Mouse (Mus musculus) neural tube, embryonic 13.5 days (tissue): ENCODE measurements around the gene N4bp2l1. TPM values are rescaled to one million over a fixed set of nuclear protein-coding genes. Genes with fewer than 3 reads are reported as not detected.
"Not testable (repeated sequence)": the region's sequence is repeated elsewhere in the genome, so short reads cannot be mapped to it uniquely, and the experiment has no call there.

Experiments
- ATAC-seq: fragments of 200-750 bp; cut with Nextera tagmentation; 2 replicates; pipeline ENCODE4 v1.8.0; 2017; ENCODE audit warnings: low read depth, mild to moderate bottlenecking, moderate TSS enrichment, moderate library complexity
- H3K27ac ChIP-seq: fragments of 300-500 bp; sonication (generic); replicated peaks from 2 replicates; pipeline ENCODE4 v1.5.1; 2015; ENCODE audit warnings: moderate library complexity, mild to moderate bottlenecking, inconsistent platforms
- H3K27me3 ChIP-seq: fragments of 300-500 bp; sonication (generic); 2 replicates; pipeline ENCODE4 v1.6.1; 2015; ENCODE audit warnings: mild to moderate bottlenecking, inconsistent platforms
- H3K36me3 ChIP-seq: fragments of 300-500 bp; sonication (generic); 2 replicates; pipeline ENCODE4 v1.6.1; 2015; ENCODE audit warnings: mild to moderate bottlenecking, inconsistent platforms
- H3K4me1 ChIP-seq: fragments of 300-500 bp; sonication (generic); replicated peaks from 2 replicates; pipeline ENCODE4 v1.6.1; 2015; ENCODE audit warnings: inconsistent platforms
- H3K4me2 ChIP-seq: fragments of 300-500 bp; sonication (generic); 2 replicates; pipeline ENCODE4 v1.6.1; 2015; ENCODE audit warnings: inconsistent platforms, mild to moderate bottlenecking, moderate library complexity
- H3K4me3 ChIP-seq: fragments of 300-500 bp; sonication (generic); 2 replicates; pipeline ENCODE4 v1.5.1; 2015; ENCODE audit warnings: mild to moderate bottlenecking, inconsistent platforms
- H3K9ac ChIP-seq: fragments of 300-500 bp; sonication (generic); 2 replicates; pipeline ENCODE4 v1.6.1; 2015; ENCODE audit warnings: moderate library complexity, mild to moderate bottlenecking, inconsistent platforms
- H3K9me3 ChIP-seq: fragments of 300-500 bp; sonication (generic); 2 replicates; pipeline ENCODE4 v1.6.1; 2016; ENCODE audit warnings: inconsistent platforms
- WGBS: fragments of 180-500 bp; shearing (Covaris S2); methylation state at CpG from one replicate; pipeline ENCODE4 v1.1.7; 2015; 5-methylcytosine and 5-hydroxymethylcytosine counted together
- polyA plus RNA-seq: library from polyadenylated mRNA; unstranded; fragments of >200 nt; fragmentation: Nextera tagmentation; extraction: Ambion mirVana; gene quantifications from 2 replicates; pipeline ENCODE4 v1.2.1, GENCODE M21; 2015

Gene N4bp2l1
- 6.7 and 8.3 TPM in 2 replicates for polyA plus RNA-seq

- Histone ChIP-seq H3K36me3 (peaks cover 3% of the 10 kb centered on the region; the same call in 1 of the 2 replicates), H3K4me3 (no peak within 1 kb of the TSS), H3K4me1 (peaks cover 37% of the 10 kb centered on the region), H3K27me3 (peaks cover 49% of the 10 kb centered on the region), H3K4me2 (no peak within 1 kb of the TSS), H3K9ac (no peak within 1 kb of the TSS), H3K9me3 (no peaks in the 10 kb centered on the region), H3K27ac (no peak within 1 kb of the TSS)
- 91% methylated on average over 7 of the region's 7 CpGs for WGBS
- ATAC-seq = no peak
Observed at GRCm38 (mm10) chr5:150597088-150597487, at the start of gene N4bp2l1. Gene N4bp2l1 (minus strand): TSS chr5:150597188.

GRCm38 (mm10) chr5:150644926-150645325, 47.9 kb upstream of the N4bp2l1 start:
- Histone ChIP-seq H3K27me3 (no peaks in the 10 kb centered on the region), H3K36me3 (peaks cover 62% of the 10 kb centered on the region), H3K4me3 (no peak overlapping the region), H3K9me3 (no peaks in the 10 kb centered on the region), H3K4me2 (no peak overlapping the region), H3K27ac (no peak overlapping the region), H3K4me1 (no peaks in the 10 kb centered on the region), H3K9ac (no peak overlapping the region)
- 99% methylated on average over 4 of the region's 4 CpGs for WGBS
- no peak for ATAC-seq

- not testable (repeated sequence) for H3K27ac ChIP-seq, H3K9ac ChIP-seq, H3K4me2 ChIP-seq, H3K4me3 ChIP-seq, ATAC-seq, H3K4me1 ChIP-seq, H3K27me3 ChIP-seq, H3K9me3 ChIP-seq
- WGBS = 94% methylated on average over 4 of the region's 4 CpGs
- H3K36me3 ChIP-seq = peaks cover 50% of the 10 kb centered on the region
Observed at GRCm38 (mm10) chr5:150643390-150643789, 46.4 kb upstream of the N4bp2l1 start.

GRCm38 (mm10) chr5:150641440-150641839, 44.5 kb upstream of the N4bp2l1 start:
- ATAC-seq = no peak
- H3K36me3 ChIP-seq = peaks cover 48% of the 10 kb centered on the region

GRCm38 (mm10) chr5:150629692-150630091, 32.7 kb upstream of the N4bp2l1 start:
- Histone ChIP-seq H3K9ac (no peak overlapping the region), H3K36me3 (peaks cover 17% of the 10 kb centered on the region), H3K4me3 (no peak overlapping the region), H3K27ac (no peak overlapping the region), H3K9me3 (no peaks in the 10 kb centered on the region), H3K4me1 (no peaks in the 10 kb centered on the region), H3K27me3 (no peaks in the 10 kb centered on the region), H3K4me2 (no peak overlapping the region)
- no peak for ATAC-seq
- WGBS = 86% methylated on average over 2 of the region's 2 CpGs

More at GRCm38 (mm10) chr5:150641440-150641839, 44.5 kb upstream of the N4bp2l1 start:
- H3K4me2 ChIP-seq = no peak overlapping the region
- H3K4me3 ChIP-seq = no peak overlapping the region
- H3K4me1 ChIP-seq = no peaks in the 10 kb centered on the region
- WGBS = 94% methylated on average over 3 of the region's 3 CpGs
- no peaks in the 10 kb centered on the region for H3K9me3 ChIP-seq
- no peak overlapping the region for H3K27ac ChIP-seq
- no peak overlapping the region for H3K9ac ChIP-seq
- H3K27me3 ChIP-seq = no peaks in the 10 kb centered on the region

GRCm38 (mm10) chr5:150629272-150629671, 32.3 kb upstream of the N4bp2l1 start:
- Histone ChIP-seq H3K4me2 (no peak overlapping the region), H3K4me3 (no peak overlapping the region), H3K9ac (no peak overlapping the region), H3K27me3 (no peaks in the 10 kb centered on the region), H3K27ac (no peak overlapping the region), H3K36me3 (peaks cover 20% of the 10 kb centered on the region), H3K9me3 (no peaks in the 10 kb centered on the region), H3K4me1 (no peaks in the 10 kb centered on the region)
- no peak for ATAC-seq
- WGBS = 93% methylated on average over 1 of the region's 1 CpGs

- Histone ChIP-seq H3K4me1 (no peaks in the 10 kb centered on the region), H3K9me3 (no peaks in the 10 kb centered on the region), H3K4me3 (no peak overlapping the region), H3K36me3 (peaks cover 16% of the 10 kb centered on the region; the same call in 1 of the 2 replicates), H3K27ac (no peak overlapping the region), H3K27me3 (no peaks in the 10 kb centered on the region), H3K9ac (no peak overlapping the region), H3K4me2 (no peak overlapping the region)
- no peak for ATAC-seq
- WGBS = 95% methylated on average over 7 of the region's 7 CpGs
Observed at GRCm38 (mm10) chr5:150625528-150625927, 28.5 kb upstream of the N4bp2l1 start.

- peaks cover 12% of the 10 kb centered on the region; the same call in 1 of the 2 replicates for H3K36me3 ChIP-seq
- H3K9me3 ChIP-seq = no peaks in the 10 kb centered on the region
- WGBS = 46% methylated on average over 1 of the region's 1 CpGs
- H3K4me3 ChIP-seq = no peak overlapping the region
- H3K27me3 ChIP-seq = no peaks in the 10 kb centered on the region
- H3K4me1 ChIP-seq = no peaks in the 10 kb centered on the region
- no peak overlapping the region for H3K4me2 ChIP-seq
- ATAC-seq = no peak
- H3K27ac ChIP-seq = no peak overlapping the region
- no peak overlapping the region for H3K9ac ChIP-seq
Observed at GRCm38 (mm10) chr5:150622792-150623191, 25.8 kb upstream of the N4bp2l1 start.

- Histone ChIP-seq H3K4me1 (no peaks in the 10 kb centered on the region), H3K4me3 (no peak overlapping the region), H3K9me3 (no peaks in the 10 kb centered on the region), H3K36me3 (peaks cover 12% of the 10 kb centered on the region; the same call in 1 of the 2 replicates), H3K27ac (no peak overlapping the region), H3K4me2 (no peak overlapping the region), H3K27me3 (no peaks in the 10 kb centered on the region), H3K9ac (no peak overlapping the region)
- ATAC-seq = no peak
- WGBS = 96% methylated on average over 3 of the region's 3 CpGs
Observed at GRCm38 (mm10) chr5:150621592-150621991, 24.6 kb upstream of the N4bp2l1 start.

- Histone ChIP-seq H3K4me1 (no peaks in the 10 kb centered on the region), H3K27ac (no peak overlapping the region), H3K36me3 (peaks cover 12% of the 10 kb centered on the region; the same call in 1 of the 2 replicates), H3K9ac (no peak overlapping the region), H3K4me3 (no peak overlapping the region), H3K9me3 (no peaks in the 10 kb centered on the region), H3K27me3 (no peaks in the 10 kb centered on the region), H3K4me2 (no peak overlapping the region)
- 90% methylated on average over 7 of the region's 7 CpGs for WGBS
- no peak for ATAC-seq
Observed at GRCm38 (mm10) chr5:150620588-150621135, 23.7 kb upstream of the N4bp2l1 start.

- ATAC-seq = no peak
- H3K36me3 ChIP-seq = 0 out of 2 replicates have a peak, but pooled peaks cover 6% of the 10 kb centered on the region
- no peaks in the 10 kb centered on the region for H3K9me3 ChIP-seq
- 85% methylated on average over 10 of the region's 10 CpGs for WGBS
- H3K4me1 ChIP-seq = no peaks in the 10 kb centered on the region
- no peak overlapping the region for H3K4me3 ChIP-seq
- H3K9ac ChIP-seq = no peak overlapping the region
- H3K27me3 ChIP-seq = no peaks in the 10 kb centered on the region
- H3K27ac ChIP-seq = no peak overlapping the region
- H3K4me2 ChIP-seq = no peak overlapping the region
Observed at GRCm38 (mm10) chr5:150618599-150619355, 21.8 kb upstream of the N4bp2l1 start.

GRCm38 (mm10) chr5:150616731-150617130, 19.7 kb upstream of the N4bp2l1 start:
- 79% methylated on average over 3 of the region's 3 CpGs for WGBS

More at GRCm38 (mm10) chr5:150616731-150617130, 19.7 kb upstream of the N4bp2l1 start:
- H3K27me3 ChIP-seq = no peaks in the 10 kb centered on the region
- H3K9me3 ChIP-seq = no peaks in the 10 kb centered on the region
- no peaks in the 10 kb centered on the region for H3K4me1 ChIP-seq
- H3K36me3 ChIP-seq = peaks cover 4% of the 10 kb centered on the region; the same call in 1 of the 2 replicates
- H3K4me2 ChIP-seq = no peak overlapping the region
- ATAC-seq = no peak
- no peak overlapping the region for H3K4me3 ChIP-seq
- no peak overlapping the region for H3K27ac ChIP-seq
- no peak overlapping the region for H3K9ac ChIP-seq
